Mouse (Mus musculus): ENCODE data around the gene Stk17b.
"Not testable (repeated sequence)": the region's sequence is repeated elsewhere in the genome, so short reads cannot be mapped to it uniquely, and the experiment has no call there.

The Stk17b gene

GRCm38 (mm10) chr1:53782956-53783355, 2.1 kb downstream of the Stk17b start:
- no peak for DNase-seq (ENCODE audit: low read depth in 2 of 2, low spot score in 2 of 2)

- DNase-seq (ENCODE audit: low read depth in 2 of 2, low spot score in 2 of 2), result no peak
Observed at GRCm38 (mm10) chr1:53782079-53782478, 2.9 kb downstream of the Stk17b start.

- peak in 1 of 2 experiments; percentile 37 for DNase-seq (ENCODE audit: low read depth in 2 of 2, low spot score in 2 of 2)
Observed at GRCm38 (mm10) chr1:53781311-53781710, 3.7 kb downstream of the Stk17b start.

- DNase-seq (ENCODE audit: low read depth in 2 of 2, low spot score in 2 of 2), result no peak
Observed at GRCm38 (mm10) chr1:53776176-53776905, 8.7 kb downstream of the Stk17b start.

GRCm38 (mm10) chr1:53775545-53775944, 9.5 kb downstream of the Stk17b start:
- DNase-seq (ENCODE audit: low read depth in 2 of 2, low spot score in 2 of 2), result no peak

- DNase-seq (ENCODE audit: low read depth in 2 of 2, low spot score in 2 of 2), result no peak
Observed at GRCm38 (mm10) chr1:53775036-53775435, 10.0 kb downstream of the Stk17b start.

- DNase-seq (ENCODE audit: low read depth in 2 of 2, low spot score in 2 of 2), result no peak
Observed at GRCm38 (mm10) chr1:53774571-53774970, 10.5 kb downstream of the Stk17b start.

- DNase-seq (ENCODE audit: low read depth in 2 of 2, low spot score in 2 of 2), result peak; percentile 82 to 92
Observed at GRCm38 (mm10) chr1:53773994-53774393, 11.0 kb downstream of the Stk17b start.

- DNase-seq (ENCODE audit: low read depth in 2 of 2, low spot score in 2 of 2), result no peak
Observed at GRCm38 (mm10) chr1:53772967-53773366, 12.1 kb downstream of the Stk17b start.

- no peak for DNase-seq (ENCODE audit: low read depth in 2 of 2, low spot score in 2 of 2)
Observed at GRCm38 (mm10) chr1:53771476-53771875, 13.5 kb downstream of the Stk17b start.

GRCm38 (mm10) chr1:53766112-53766511, 18.9 kb downstream of the Stk17b start:
- DNase-seq (ENCODE audit: low read depth in 2 of 2, low spot score in 2 of 2), result no peak

- DNase-seq (ENCODE audit: low read depth in 2 of 2, low spot score in 2 of 2), result no peak
Observed at GRCm38 (mm10) chr1:53757316-53757715, 27.7 kb downstream of the Stk17b start.

- not testable (repeated sequence) for DNase-seq (ENCODE audit: low read depth in 2 of 2, low spot score in 2 of 2)
Observed at GRCm38 (mm10) chr1:53753501-53753900, 31.5 kb downstream of the Stk17b start.

GRCm38 (mm10) chr1:53751144-53751543, 33.9 kb downstream of the Stk17b start:
- DNase-seq (ENCODE audit: low read depth in 2 of 2, low spot score in 2 of 2), result no peak

- not testable (repeated sequence) for DNase-seq (ENCODE audit: low read depth in 2 of 2, low spot score in 2 of 2)
Observed at GRCm38 (mm10) chr1:53750697-53751096, 34.3 kb downstream of the Stk17b start.

- not testable (repeated sequence) for DNase-seq (ENCODE audit: low read depth in 2 of 2, low spot score in 2 of 2)
Observed at GRCm38 (mm10) chr1:53749881-53750385, 35.1 kb downstream of the Stk17b start.

GRCm38 (mm10) chr1:53748571-53748970, 36.5 kb downstream of the Stk17b start:
- no peak for DNase-seq (ENCODE audit: low read depth in 2 of 2, low spot score in 2 of 2)

GRCm38 (mm10) chr1:53746001-53746400, 39.0 kb downstream of the Stk17b start:
- DNase-seq (ENCODE audit: low read depth in 2 of 2, low spot score in 2 of 2), result no peak

GRCm38 (mm10) chr1:53741742-53742458, 43.1 kb downstream of the Stk17b start:
- no peak for DNase-seq (ENCODE audit: low read depth in 2 of 2, low spot score in 2 of 2)

- DNase-seq (ENCODE audit: low read depth in 2 of 2, low spot score in 2 of 2), result no peak
Observed at GRCm38 (mm10) chr1:53740777-53741336, 44.2 kb downstream of the Stk17b start.

- not testable (repeated sequence) for DNase-seq (ENCODE audit: low read depth in 2 of 2, low spot score in 2 of 2)
Observed at GRCm38 (mm10) chr1:53740077-53740776, 44.8 kb downstream of the Stk17b start.
